Mouse (Mus musculus) ZHBTc4 (cell line): Measurements from ENCODE around the gene Myocos.

Experiments used
- DNase-seq: peaks from one replicate; pipeline ENCODE4 v3.0.0-alpha.2; 2011; ENCODE audit warnings: low read depth, low spot score

Gene Myocos

DNA sequence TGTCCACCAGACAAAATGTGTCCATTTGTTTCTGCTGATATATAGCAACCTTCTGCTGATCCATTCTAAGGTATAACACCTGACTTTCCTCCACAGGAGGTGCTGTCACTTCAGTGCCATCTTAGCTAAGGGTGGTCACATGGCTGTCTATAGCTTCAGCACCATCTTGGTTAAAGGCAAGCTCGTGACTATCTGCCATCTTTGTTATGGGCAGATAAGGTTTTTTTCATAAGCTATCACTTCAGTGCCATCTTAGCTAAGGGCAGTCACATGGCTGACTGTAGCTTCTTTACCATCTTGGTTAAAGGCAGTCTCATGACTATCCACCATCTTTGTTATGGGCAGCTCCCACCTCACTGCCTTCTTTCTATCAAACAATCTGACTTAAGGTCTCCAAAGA, 42.5 kb downstream of the Myocos start:
- DNase-seq: peak; percentile 44

DNA sequence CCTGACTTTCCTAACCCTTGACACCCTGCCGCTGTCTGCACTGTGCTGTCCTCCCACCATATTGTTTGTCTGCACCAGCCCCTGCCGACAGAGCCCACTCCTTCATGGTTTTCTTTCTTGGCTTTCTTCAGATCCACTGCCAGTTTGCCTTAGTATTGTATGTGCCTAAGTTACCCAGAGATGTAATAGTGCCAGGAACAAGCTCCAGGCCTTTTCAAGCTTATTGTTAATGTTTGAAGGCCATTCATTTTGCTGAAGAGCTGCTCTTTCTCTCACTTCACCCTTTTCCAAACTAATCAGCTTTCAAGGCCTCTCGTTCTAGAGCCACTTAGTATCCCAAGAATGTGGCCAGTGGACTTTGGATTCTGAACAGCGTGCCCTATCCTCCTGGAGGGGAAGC, 46.8 kb downstream of the Myocos start:
- no peak for DNase-seq

DNA sequence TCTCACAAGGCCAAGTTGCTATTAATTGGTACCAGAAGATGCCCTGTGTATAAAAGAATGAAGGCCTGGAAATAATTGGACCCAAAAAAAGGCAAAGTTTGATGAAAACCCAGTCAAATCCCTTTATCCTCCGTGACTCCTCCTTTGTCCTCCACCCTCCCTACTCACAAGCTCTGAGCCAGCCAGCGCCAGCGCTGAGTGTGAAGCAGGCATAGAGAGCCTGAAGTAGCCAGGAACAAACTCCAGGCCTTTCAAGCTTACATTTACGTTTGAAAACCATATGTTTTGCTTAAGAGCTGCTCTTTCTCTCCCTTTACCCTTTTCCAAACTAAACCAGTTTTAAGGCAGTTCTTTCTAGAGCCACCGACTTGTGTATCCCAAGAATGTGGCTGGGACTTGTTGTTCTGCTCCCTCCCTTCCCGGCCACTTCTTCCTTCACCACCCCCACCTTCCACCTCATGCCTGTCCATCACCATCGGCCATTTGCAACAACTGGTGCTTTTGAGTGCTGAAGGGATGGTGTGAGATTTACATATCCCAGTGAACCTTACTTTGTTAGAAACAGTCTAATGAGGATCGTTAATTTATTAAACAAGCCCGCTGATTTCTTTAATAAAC, 48.3 kb downstream of the Myocos start:
- DNase-seq: peak; percentile 47

DNA sequence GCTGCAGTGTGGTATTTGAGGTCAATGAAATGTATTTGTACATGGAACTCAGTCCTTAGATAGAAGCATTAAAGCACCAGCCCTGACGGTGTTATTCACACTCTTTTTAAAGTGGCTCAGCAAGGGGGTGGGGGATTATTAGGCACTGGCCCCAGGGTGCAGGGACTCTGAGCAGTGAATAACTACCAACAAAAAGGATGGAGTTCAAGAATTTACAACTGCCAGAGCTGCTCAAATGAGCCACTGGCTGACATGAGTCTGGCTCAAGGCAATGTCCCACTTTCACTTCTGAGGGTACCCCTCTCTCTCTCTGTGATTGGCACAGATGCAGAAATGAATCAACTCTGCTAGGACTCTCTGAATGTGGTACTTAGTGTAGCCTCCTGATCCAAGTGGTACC, 49.9 kb downstream of the Myocos start:
- no peak for DNase-seq

DNA sequence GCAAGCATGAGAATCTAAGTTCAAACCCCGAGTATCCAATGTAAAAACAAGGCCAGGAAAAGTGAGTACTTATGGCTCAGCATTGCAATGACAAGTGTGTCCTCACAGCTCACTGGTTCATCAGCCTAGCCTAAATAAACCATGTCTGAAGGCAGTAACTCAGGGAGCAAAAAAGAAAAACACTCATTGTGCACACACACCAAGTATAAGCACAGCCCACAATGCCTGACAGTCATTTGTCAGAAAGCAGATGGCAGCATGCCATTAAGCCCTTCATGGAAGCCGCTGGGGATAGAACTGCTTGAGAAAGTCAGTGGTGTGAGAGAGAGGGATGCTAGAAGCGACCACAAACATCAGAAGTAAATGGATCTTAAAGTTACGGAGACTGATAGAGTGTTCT, 56.7 kb downstream of the Myocos start:
- DNase-seq: no peak

DNA sequence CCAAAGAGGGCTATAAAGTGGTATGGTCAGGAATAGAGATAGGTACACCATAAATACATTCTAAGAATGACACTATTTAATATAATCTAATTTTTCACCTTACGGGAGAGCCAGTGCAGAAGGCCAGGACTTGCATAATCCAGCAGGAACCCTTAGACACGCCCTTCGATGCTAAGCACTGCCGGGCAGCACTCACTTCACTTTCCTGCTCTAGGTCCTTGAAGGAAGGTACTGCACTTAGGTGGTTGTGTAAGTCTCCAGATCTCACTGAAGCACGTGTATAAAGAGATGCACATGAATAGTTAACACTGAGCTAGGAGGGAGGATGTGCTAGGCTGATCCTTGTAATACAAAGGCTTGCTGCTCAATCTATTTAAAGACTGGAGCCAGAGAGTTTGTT, 58.4 kb downstream of the Myocos start:
- no peak for DNase-seq

DNA sequence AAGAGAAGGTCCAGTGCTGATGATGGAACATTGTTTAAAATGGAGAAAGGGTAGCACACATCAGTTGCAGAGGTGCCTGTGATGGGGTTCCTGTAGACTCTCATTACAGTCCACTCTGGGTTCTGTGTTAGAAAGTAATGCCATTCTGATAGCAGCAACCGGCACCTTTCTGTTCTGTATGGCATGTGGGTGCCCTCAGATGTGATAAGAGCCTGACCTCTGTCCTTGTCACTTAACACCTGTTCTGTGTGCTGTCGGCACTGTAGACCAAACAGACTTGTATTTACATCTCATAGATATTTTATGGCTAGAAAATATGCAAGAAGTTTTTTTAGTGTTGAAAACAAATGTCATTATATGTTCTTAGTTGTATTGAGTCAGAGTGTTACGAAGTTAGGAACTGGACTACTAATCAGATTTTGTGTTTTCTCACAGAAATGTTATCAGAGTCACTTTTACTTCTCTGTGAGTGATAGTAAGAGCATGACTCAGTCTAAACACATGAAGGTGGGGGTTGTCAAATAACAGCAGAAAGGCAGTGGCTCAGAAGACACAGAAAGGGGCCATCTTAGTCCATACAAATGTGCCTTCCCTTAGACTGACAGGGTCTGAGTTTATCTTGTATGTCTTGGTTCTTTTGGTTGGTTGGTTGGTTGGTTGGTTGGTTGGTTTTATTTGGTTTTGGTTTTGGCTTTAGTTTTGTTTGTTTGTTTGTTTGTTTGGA, 60.5 kb downstream of the Myocos start:
- no peak for DNase-seq
